In the genomic region with DNA sequence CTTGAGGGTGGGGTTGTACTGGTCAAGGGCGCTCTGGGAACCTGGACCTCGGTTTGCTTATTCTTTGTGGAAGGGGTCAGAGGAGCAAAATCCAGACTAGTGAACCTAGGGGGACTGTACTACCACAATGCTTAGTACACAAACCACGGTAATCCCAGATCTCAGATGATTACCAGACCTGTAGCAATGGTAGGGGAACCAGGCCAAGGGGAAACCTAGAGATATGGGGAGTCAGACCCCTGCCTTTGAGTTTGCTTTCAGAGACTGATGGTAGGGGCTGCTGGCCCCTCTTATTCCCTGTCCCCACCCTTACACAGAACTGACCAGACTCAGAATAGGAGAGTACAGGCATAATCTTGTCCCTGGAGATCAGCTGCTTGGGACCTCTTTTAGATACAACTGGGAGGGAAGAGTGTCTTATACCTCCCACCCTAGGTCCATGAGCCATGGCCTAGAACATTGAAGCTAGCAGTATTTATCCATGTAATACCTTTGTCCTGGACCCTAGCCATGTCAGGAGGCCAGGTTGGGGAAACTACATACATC, we compare ENCODE assay signal across 12 mouse cellular contexts. TPM values are rescaled to one million over a fixed set of nuclear protein-coding genes. Genes with fewer than 3 reads are reported as not detected.
DNase-seq lines count a peak whose midpoint lies in the region; ATAC-seq lines count a peak whose summit lies in the region.
"Had no signal": no experiment of that assay in that cellular context is flagged by ENCODE, and none has a peak within 500 bp of the region (broad histone marks: within the 10 kb centered on the region; RNA-seq: fewer than 3 reads in every experiment).

No protein-coding gene starts in this region.

- no peak for ATAC-seq in intestine, embryonic 15.5 days
- ATAC-seq in intestine, embryonic 16.5 days = no peak
- ATAC-seq in forebrain, embryonic 12.5 days (ENCODE audit: low FRiP score) = no peak
- ATAC-seq in hindbrain, embryonic 16.5 days = no peak
- no peak for ATAC-seq in neural tube, embryonic 13.5 days (ENCODE audit: low read depth)

- H3K27me3 ChIP-seq in intestine, embryonic 15.5 days (replicated peaks) = peaks cover 99% of the 10 kb centered on the region
- H3K27me3 ChIP-seq in intestine, embryonic 16.5 days (replicated peaks; ENCODE audit: control insufficient read depth, insufficient read depth, low read length) = peaks cover 90% of the 10 kb centered on the region
- peaks cover 99% of the 10 kb centered on the region for H3K27me3 ChIP-seq in forebrain, embryonic 12.5 days
- peaks cover 23% of the 10 kb centered on the region for H3K27me3 ChIP-seq in hindbrain, embryonic 16.5 days (replicated peaks; ENCODE audit: control insufficient read depth, insufficient read depth, low read length)
- peaks cover 82% of the 10 kb centered on the region for H3K27me3 ChIP-seq in neural tube, embryonic 13.5 days

- no peaks in the 10 kb centered on the region for H3K36me3 ChIP-seq in intestine, embryonic 15.5 days
- H3K36me3 ChIP-seq in intestine, embryonic 16.5 days (ENCODE audit: control insufficient read depth, insufficient read depth, low read length) = no peaks in the 10 kb centered on the region
- no peaks in the 10 kb centered on the region for H3K36me3 ChIP-seq in forebrain, embryonic 12.5 days (replicated peaks)
- H3K36me3 ChIP-seq in hindbrain, embryonic 16.5 days (ENCODE audit: control insufficient read depth, insufficient read depth, low read length) = no peaks in the 10 kb centered on the region
- H3K36me3 ChIP-seq in neural tube, embryonic 13.5 days = no peaks in the 10 kb centered on the region
- H3K36me3 ChIP-seq: embryonic facial prominence, embryonic 15.5 days; limb, embryonic 12.5 days; lung, embryonic 15.5 days had no signal

- H3K9ac ChIP-seq in intestine, embryonic 15.5 days = no peak overlapping the region
- no peak overlapping the region for H3K9ac ChIP-seq in intestine, embryonic 16.5 days (ENCODE audit: low read depth, low read length)
- no peak overlapping the region for H3K9ac ChIP-seq in forebrain, embryonic 12.5 days
- no peak overlapping the region for H3K9ac ChIP-seq in hindbrain, embryonic 16.5 days (ENCODE audit: low read depth, low read length)
- peak overlapping the region; percentile 89; the same call in 1 of the 2 replicates for H3K9ac ChIP-seq in neural tube, embryonic 13.5 days
- H3K9ac ChIP-seq: embryonic facial prominence, embryonic 15.5 days; lung, embryonic 15.5 days had no signal

- DNase-seq in cerebellum, adult 9-11 months = no peak
- no peak for DNase-seq in lung, postnatal 14 days
- DNase-seq in spleen, adult 18-20 months = no peak
- DNase-seq: cerebellum, adult 2 months had no signal

- 23% methylated on average over 3 of the region's 3 CpGs for WGBS in intestine, embryonic 15.5 days
- 20% methylated on average over 3 of the region's 3 CpGs for WGBS in intestine, embryonic 16.5 days
- 3% methylated on average over 3 of the region's 3 CpGs for WGBS in forebrain, embryonic 12.5 days
- WGBS in hindbrain, embryonic 16.5 days = 39% methylated on average over 3 of the region's 3 CpGs
- 18% methylated on average over 3 of the region's 3 CpGs for WGBS in neural tube, embryonic 13.5 days

- peaks cover 49% of the 10 kb centered on the region for H3K4me1 ChIP-seq in intestine, embryonic 15.5 days (replicated peaks)
- H3K4me1 ChIP-seq in intestine, embryonic 16.5 days (ENCODE audit: control insufficient read depth, insufficient read depth, low read length) = peaks cover 45% of the 10 kb centered on the region
- peaks cover 68% of the 10 kb centered on the region for H3K4me1 ChIP-seq in forebrain, embryonic 12.5 days
- H3K4me1 ChIP-seq in hindbrain, embryonic 16.5 days (ENCODE audit: control insufficient read depth, insufficient read depth, low read depth, low read length) = peaks cover 38% of the 10 kb centered on the region
- H3K4me1 ChIP-seq in neural tube, embryonic 13.5 days (replicated peaks) = peaks cover 70% of the 10 kb centered on the region

- H3K4me2 ChIP-seq in intestine, embryonic 15.5 days (replicated peaks) = peak overlapping the region; percentile 43; the same call in 1 of the 2 replicates
- no peak overlapping the region for H3K4me2 ChIP-seq in intestine, embryonic 16.5 days (ENCODE audit: low read depth, low read length)
- peak overlapping the region; percentile 98 for H3K4me2 ChIP-seq in forebrain, embryonic 12.5 days
- peak overlapping the region; percentile 98 for H3K4me2 ChIP-seq in hindbrain, embryonic 16.5 days (ENCODE audit: low read length)
- H3K4me2 ChIP-seq in neural tube, embryonic 13.5 days = peak overlapping the region; percentile 97

- no peaks in the 10 kb centered on the region for H3K9me3 ChIP-seq in intestine, embryonic 15.5 days
- H3K9me3 ChIP-seq in intestine, embryonic 16.5 days (ENCODE audit: control insufficient read depth, low read length) = no peaks in the 10 kb centered on the region
- H3K9me3 ChIP-seq in forebrain, embryonic 12.5 days = no peaks in the 10 kb centered on the region
- no peaks in the 10 kb centered on the region for H3K9me3 ChIP-seq in hindbrain, embryonic 16.5 days (ENCODE audit: control insufficient read depth, low read length)
- H3K9me3 ChIP-seq in neural tube, embryonic 13.5 days = no peaks in the 10 kb centered on the region
- H3K9me3 ChIP-seq: embryonic facial prominence, embryonic 15.5 days; limb, embryonic 12.5 days; lung, embryonic 15.5 days had no signal

- no peak overlapping the region for H3K27ac ChIP-seq in intestine, embryonic 15.5 days
- no peak overlapping the region for H3K27ac ChIP-seq in intestine, embryonic 16.5 days (ENCODE audit: low read length)
- no peak overlapping the region for H3K27ac ChIP-seq in forebrain, embryonic 12.5 days
- no peak overlapping the region for H3K27ac ChIP-seq in hindbrain, embryonic 16.5 days (ENCODE audit: low read depth, low read length)
- peak overlapping the region; percentile 81; the same call in 1 of the 2 replicates for H3K27ac ChIP-seq in neural tube, embryonic 13.5 days (replicated peaks)
- H3K27ac ChIP-seq: embryonic facial prominence, embryonic 15.5 days; limb, embryonic 12.5 days; lung, embryonic 15.5 days had no signal

- 0 out of 2 replicates have a peak overlapping the region, but pooled peaks have one; percentile 18 for H3K4me3 ChIP-seq in intestine, embryonic 15.5 days (replicated peaks)
- no peak overlapping the region for H3K4me3 ChIP-seq in intestine, embryonic 16.5 days (ENCODE audit: low read length)
- H3K4me3 ChIP-seq in forebrain, embryonic 12.5 days (replicated peaks) = peak overlapping the region; percentile 68
- peak overlapping the region; percentile 72; the same call in 1 of the 2 replicates for H3K4me3 ChIP-seq in hindbrain, embryonic 16.5 days (ENCODE audit: low read length)
- H3K4me3 ChIP-seq in neural tube, embryonic 13.5 days = peak overlapping the region; percentile 70

RNA-seq across cellular contexts. Expression of a gene that starts 3.1 kb away (rescaled TPM):
- polyA plus RNA-seq in intestine, embryonic 15.5 days (2015; fragmentation: Nextera tagmentation; extraction: Ambion mirVana) = 0.19 and 0.20 TPM in 2 replicates
- polyA plus RNA-seq in intestine, embryonic 16.5 days (2015; fragmentation: Nextera tagmentation; extraction: Ambion mirVana) = 0.16 and 0.17 TPM in 2 replicates
- polyA plus RNA-seq in forebrain, embryonic 12.5 days (2016; fragmentation: Nextera tagmentation; extraction: Ambion mirVana) = 0.81 and 0.88 TPM in 2 replicates
- polyA plus RNA-seq in hindbrain, embryonic 16.5 days (2015; fragmentation: Nextera tagmentation; extraction: Ambion mirVana) = 2.8 and 3.7 TPM in 2 replicates
- polyA plus RNA-seq in neural tube, embryonic 13.5 days (2015; fragmentation: Nextera tagmentation; extraction: Ambion mirVana) = 3.3 and 4.0 TPM in 2 replicates
